Mouse (Mus musculus) embryonic facial prominence, embryonic 14.5 days (tissue): ENCODE measurements around the gene Rasa3. TPM values are rescaled to one million over a fixed set of nuclear protein-coding genes. Genes with fewer than 3 reads are reported as not detected.

Source experiments
- ATAC-seq: fragments of 200-750 bp; cut with Nextera tagmentation; 2 replicates; pipeline ENCODE4 v1.8.0; 2017; ENCODE audit warnings: low read depth, moderate number of reproducible peaks, moderate TSS enrichment
- DNase-seq: peaks from one replicate; pipeline ENCODE4 v3.0.0-alpha.2; 2015; ENCODE audit warnings: low spot score
- H3K27ac ChIP-seq: fragments of 300-500 bp; sonication (generic); replicated peaks from 2 replicates; pipeline ENCODE4 v1.5.1; 2014; ENCODE audit warnings: low read depth, mild to moderate bottlenecking, low read length, moderate library complexity
- H3K27me3 ChIP-seq: fragments of 300-500 bp; sonication (generic); replicated peaks from 2 replicates; pipeline ENCODE4 v1.6.1; 2014; ENCODE audit warnings: low read length; ENCODE audit not compliant: control insufficient read depth, insufficient read depth
- H3K36me3 ChIP-seq: fragments of 300-500 bp; sonication (generic); 2 replicates; pipeline ENCODE4 v1.6.1; 2014; ENCODE audit warnings: low read length, mixed read lengths; ENCODE audit not compliant: control insufficient read depth, insufficient read depth
- H3K4me1 ChIP-seq: fragments of 300-500 bp; sonication (generic); 2 replicates; pipeline ENCODE4 v1.6.1; 2014; ENCODE audit warnings: antibody characterized with exemption, low read length; ENCODE audit not compliant: control insufficient read depth, insufficient read depth
- H3K4me2 ChIP-seq: fragments of 300-500 bp; sonication (generic); 2 replicates; pipeline ENCODE4 v1.6.1; 2014; ENCODE audit warnings: low read depth, mild to moderate bottlenecking, low read length, moderate library complexity, mixed read lengths
- H3K4me3 ChIP-seq: fragments of 300-500 bp; sonication (generic); 2 replicates; pipeline ENCODE4 v1.5.1; 2014; ENCODE audit warnings: low read depth, mild to moderate bottlenecking, low read length
- H3K9ac ChIP-seq: fragments of 300-500 bp; sonication (generic); 2 replicates; pipeline ENCODE4 v1.6.1; 2014; ENCODE audit warnings: low read depth, mild to moderate bottlenecking, low read length, moderate library complexity, mixed read lengths
- H3K9me3 ChIP-seq: fragments of 300-500 bp; sonication (generic); 2 replicates; pipeline ENCODE4 v1.6.1; 2016; ENCODE audit warnings: low read length; ENCODE audit not compliant: control insufficient read depth
- WGBS: fragments of 180-500 bp; shearing (Covaris S2); extraction: QIAGEN DNeasy Blood & Tissue Kit; methylation state at CpG from one replicate; pipeline ENCODE4 v1.1.7; 2014; 5-methylcytosine and 5-hydroxymethylcytosine counted together
- polyA plus RNA-seq: library from polyadenylated mRNA; unstranded; fragments of >200 nt; fragmentation: Nextera tagmentation; extraction: Ambion mirVana; gene quantifications from 2 replicates; pipeline ENCODE4 v1.2.1, GENCODE M21; 2014

The Rasa3 gene
- polyA plus RNA-seq = 39.4 and 40.2 TPM in 2 replicates

GRCm38 (mm10) chr8:13677413-13677883 lies at the start of gene Rasa3:
Rasa3 (minus strand) TSS chr8:13677603.
- Histone ChIP-seq H3K4me3 (peak within 1 kb of the TSS; percentile 85), H3K4me2 (peak within 1 kb of the TSS; percentile 88), H3K36me3 (no peaks in the 10 kb centered on the region), H3K9ac (peak within 1 kb of the TSS; percentile 72), H3K27ac (peak within 1 kb of the TSS; percentile 78), H3K9me3 (no peaks in the 10 kb centered on the region), H3K4me1 (peaks cover 11% of the 10 kb centered on the region; the same call in 1 of the 2 replicates), H3K27me3 (peaks cover 4% of the 10 kb centered on the region; the same call in 1 of the 2 replicates)
- WGBS = under 1% methylated on average over 28 of the region's 42 CpGs
- ATAC-seq (peak; percentile 99), DNase-seq (peak; percentile 98)

GRCm38 (mm10) chr8:13725722-13726121 lies 48.3 kb upstream of the Rasa3 start:
- Histone ChIP-seq H3K36me3 (no peaks in the 10 kb centered on the region), H3K4me2 (no peak overlapping the region), H3K4me3 (no peak overlapping the region), H3K27me3 (no peaks in the 10 kb centered on the region), H3K9me3 (no peaks in the 10 kb centered on the region), H3K4me1 (no peaks in the 10 kb centered on the region), H3K27ac (no peak overlapping the region), H3K9ac (no peak overlapping the region)
- DNase-seq = peak; percentile 51
- no peak for ATAC-seq

GRCm38 (mm10) chr8:13718980-13719379 lies 41.6 kb upstream of the Rasa3 start:
- Histone ChIP-seq H3K27ac (no peak overlapping the region), H3K4me2 (no peak overlapping the region), H3K4me3 (no peak overlapping the region), H3K4me1 (no peaks in the 10 kb centered on the region), H3K27me3 (no peaks in the 10 kb centered on the region), H3K9ac (no peak overlapping the region), H3K36me3 (no peaks in the 10 kb centered on the region), H3K9me3 (no peaks in the 10 kb centered on the region)
- DNase-seq (no peak), ATAC-seq (no peak)
- WGBS = 86% methylated on average over 8 of the region's 8 CpGs

GRCm38 (mm10) chr8:13708514-13708913 lies 31.1 kb upstream of the Rasa3 start:
- ATAC-seq (no peak), DNase-seq (no peak)
- Histone ChIP-seq H3K9ac (no peak overlapping the region), H3K4me1 (0 out of 2 replicates have a peak, but pooled peaks cover 6% of the 10 kb centered on the region), H3K4me3 (no peak overlapping the region), H3K27me3 (no peaks in the 10 kb centered on the region), H3K4me2 (no peak overlapping the region), H3K27ac (no peak overlapping the region), H3K36me3 (no peaks in the 10 kb centered on the region), H3K9me3 (no peaks in the 10 kb centered on the region)
- WGBS = 88% methylated on average over 5 of the region's 5 CpGs

- H3K9ac ChIP-seq = no peak overlapping the region
- ATAC-seq (no peak), DNase-seq (no peak)
- H3K4me1 ChIP-seq = 0 out of 2 replicates have a peak, but pooled peaks cover 6% of the 10 kb centered on the region
- H3K36me3 ChIP-seq = no peaks in the 10 kb centered on the region
- no peak overlapping the region for H3K27ac ChIP-seq
- H3K4me2 ChIP-seq = no peak overlapping the region
- H3K27me3 ChIP-seq = no peaks in the 10 kb centered on the region
- H3K4me3 ChIP-seq = no peak overlapping the region
- no peaks in the 10 kb centered on the region for H3K9me3 ChIP-seq
- WGBS = 85% methylated on average over 5 of the region's 5 CpGs
Measured at GRCm38 (mm10) chr8:13706918-13707317, 29.5 kb upstream of the Rasa3 start.

GRCm38 (mm10) chr8:13705668-13706067 lies 28.3 kb upstream of the Rasa3 start, which contains the start of gene Cfap97d2:
Cfap97d2 (plus strand) TSS chr8:13705889.
- no peak within 1 kb of the TSS for H3K9ac ChIP-seq
- no peaks in the 10 kb centered on the region for H3K9me3 ChIP-seq
- H3K27ac ChIP-seq = no peak within 1 kb of the TSS
- peak; percentile 88 for DNase-seq
- 5% methylated on average over 5 of the region's 5 CpGs for WGBS
- peak; percentile 98 for ATAC-seq
- H3K4me1 ChIP-seq = 0 out of 2 replicates have a peak, but pooled peaks cover 6% of the 10 kb centered on the region
- no peaks in the 10 kb centered on the region for H3K36me3 ChIP-seq
- H3K4me2 ChIP-seq = no peak within 1 kb of the TSS
- no peak within 1 kb of the TSS for H3K4me3 ChIP-seq
- H3K27me3 ChIP-seq = no peaks in the 10 kb centered on the region

- Histone ChIP-seq H3K4me2 (no peak overlapping the region), H3K27ac (no peak overlapping the region), H3K9ac (no peak overlapping the region), H3K4me1 (0 out of 2 replicates have a peak, but pooled peaks cover 6% of the 10 kb centered on the region), H3K27me3 (no peaks in the 10 kb centered on the region), H3K9me3 (no peaks in the 10 kb centered on the region), H3K4me3 (no peak overlapping the region), H3K36me3 (no peaks in the 10 kb centered on the region)
- WGBS = 80% methylated on average over 4 of the region's 4 CpGs
- no peak for ATAC-seq
- DNase-seq = no peak
Measured at GRCm38 (mm10) chr8:13704301-13704700, 26.9 kb upstream of the Rasa3 start.

- Histone ChIP-seq H3K27ac (no peak overlapping the region), H3K27me3 (no peaks in the 10 kb centered on the region), H3K4me1 (0 out of 2 replicates have a peak, but pooled peaks cover 6% of the 10 kb centered on the region), H3K4me2 (no peak overlapping the region), H3K36me3 (no peaks in the 10 kb centered on the region), H3K4me3 (no peak overlapping the region), H3K9me3 (no peaks in the 10 kb centered on the region), H3K9ac (no peak overlapping the region)
- no peak for ATAC-seq
- WGBS = 94% methylated on average over 6 of the region's 6 CpGs
- DNase-seq = no peak
Measured at GRCm38 (mm10) chr8:13703756-13704155, 26.4 kb upstream of the Rasa3 start.

- ATAC-seq (no peak), DNase-seq (no peak)
- no peaks in the 10 kb centered on the region for H3K36me3 ChIP-seq
- H3K9me3 ChIP-seq = no peaks in the 10 kb centered on the region
- H3K4me1 ChIP-seq = 0 out of 2 replicates have a peak, but pooled peaks cover 6% of the 10 kb centered on the region
- no peaks in the 10 kb centered on the region for H3K27me3 ChIP-seq
- 47% methylated on average over 4 of the region's 4 CpGs for WGBS
- no peak overlapping the region for H3K4me2 ChIP-seq
- H3K27ac ChIP-seq = no peak overlapping the region
- no peak overlapping the region for H3K9ac ChIP-seq
- no peak overlapping the region for H3K4me3 ChIP-seq
Measured at GRCm38 (mm10) chr8:13702755-13703154, 25.4 kb upstream of the Rasa3 start.
